Mouse (Mus musculus): ENCODE results near the gene Olfr1510. TPM values are rescaled to one million over a fixed set of nuclear protein-coding genes. Genes with fewer than 3 reads are reported as not detected.

Olfr1510 gene
- polyA plus RNA-seq, 1 experiment from 2014 or later = not detected

DNA sequence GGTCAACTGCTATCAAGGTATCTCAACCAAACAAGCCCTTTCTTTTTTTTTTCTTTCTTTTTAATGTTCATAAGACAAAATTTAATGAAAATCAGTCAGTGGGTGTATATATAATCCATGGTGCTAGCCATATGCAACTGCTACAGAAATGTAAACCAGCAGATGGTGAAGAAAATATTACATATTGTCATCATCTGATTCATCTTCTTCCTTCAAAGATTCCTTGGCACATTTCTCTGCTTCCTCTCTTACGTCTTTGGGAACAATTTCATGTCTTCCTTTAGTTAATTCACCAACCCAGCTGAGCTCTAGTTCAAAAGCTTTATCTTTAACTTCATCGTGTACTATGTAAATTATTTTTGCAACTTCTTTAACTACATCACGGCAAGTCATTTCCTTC, 45.4 kb downstream of the Olfr1510 start:
- Histone ChIP-seq H3K27me3 (ENCODE audit: control insufficient read depth, insufficient read depth, low read length) (no peaks in the 10 kb centered on the region), H3K9me3 (ENCODE audit: control insufficient read depth, low read length) (no peaks in the 10 kb centered on the region), H3K27ac (ENCODE audit: low read depth, low read length) (no peak overlapping the region), H3K4me1 (ENCODE audit: control insufficient read depth, insufficient read depth, low read length) (no peaks in the 10 kb centered on the region), H3K36me3 (ENCODE audit: control insufficient read depth, insufficient read depth, low read length) (no peaks in the 10 kb centered on the region), H3K4me2 (replicated peaks; ENCODE audit: low read depth, low read length) (no peak overlapping the region), H3K9ac (ENCODE audit: low read depth, low read length) (no peak overlapping the region), H3K4me3 (ENCODE audit: low read length) (no peak overlapping the region)
- no peak for ATAC-seq (ENCODE audit: low FRiP score, low TSS enrichment)
- WGBS = 87% methylated on average over 3 of the region's 3 CpGs

Other genes with a start within 250 kb of the Olfr1510 start
- gene Supt16, start 217.0 kb downstream of the Olfr1510 start, polyA plus RNA-seq (2014; fragmentation: Nextera tagmentation; extraction: Ambion mirVana) = 55.1 and 111 TPM in 2 replicates
- gene Chd8, start 156.6 kb downstream of the Olfr1510 start, polyA plus RNA-seq (2014; fragmentation: Nextera tagmentation; extraction: Ambion mirVana) = 48.6 and 57.1 TPM in 2 replicates
- gene Tox4, start 135.2 kb downstream of the Olfr1510 start, polyA plus RNA-seq (2014; fragmentation: Nextera tagmentation; extraction: Ambion mirVana) = 34.9 and 54.7 TPM in 2 replicates
- 20.6 and 22.6 TPM in 2 replicates for gene Rab2b, start 134.8 kb downstream of the Olfr1510 start, polyA plus RNA-seq (2014; fragmentation: Nextera tagmentation; extraction: Ambion mirVana)
- gene Mettl3, start 109.2 kb downstream of the Olfr1510 start, polyA plus RNA-seq (2014; fragmentation: Nextera tagmentation; extraction: Ambion mirVana) = 40.3 and 53.7 TPM in 2 replicates
- gene Sall2, start 85.6 kb downstream of the Olfr1510 start, polyA plus RNA-seq (2014; fragmentation: Nextera tagmentation; extraction: Ambion mirVana) = 20.4 and 46.2 TPM in 2 replicates
- gene Olfr1513, start 58.0 kb downstream of the Olfr1510 start, polyA plus RNA-seq (2014; fragmentation: Nextera tagmentation; extraction: Ambion mirVana) = not detected in 2 replicates
- gene Olfr1512, start 35.2 kb downstream of the Olfr1510 start, polyA plus RNA-seq (2014; fragmentation: Nextera tagmentation; extraction: Ambion mirVana) = not detected in 2 replicates
- gene Olfr1511, start 17.0 kb downstream of the Olfr1510 start, polyA plus RNA-seq (2014; fragmentation: Nextera tagmentation; extraction: Ambion mirVana) = not detected in 2 replicates
- gene Olfr1509, start 28.6 kb upstream of the Olfr1510 start, polyA plus RNA-seq (2014; fragmentation: Nextera tagmentation; extraction: Ambion mirVana) = not detected in 2 replicates
- gene Olfr1508, start 53.1 kb upstream of the Olfr1510 start, polyA plus RNA-seq (2014; fragmentation: Nextera tagmentation; extraction: Ambion mirVana) = not detected in 2 replicates
- gene Olfr1507, start 81.4 kb upstream of the Olfr1510 start, polyA plus RNA-seq (2014; fragmentation: Nextera tagmentation; extraction: Ambion mirVana) = not detected in 2 replicates